Mouse (Mus musculus): ENCODE measurements around the gene Xrra1.

Xrra1 gene

DNA sequence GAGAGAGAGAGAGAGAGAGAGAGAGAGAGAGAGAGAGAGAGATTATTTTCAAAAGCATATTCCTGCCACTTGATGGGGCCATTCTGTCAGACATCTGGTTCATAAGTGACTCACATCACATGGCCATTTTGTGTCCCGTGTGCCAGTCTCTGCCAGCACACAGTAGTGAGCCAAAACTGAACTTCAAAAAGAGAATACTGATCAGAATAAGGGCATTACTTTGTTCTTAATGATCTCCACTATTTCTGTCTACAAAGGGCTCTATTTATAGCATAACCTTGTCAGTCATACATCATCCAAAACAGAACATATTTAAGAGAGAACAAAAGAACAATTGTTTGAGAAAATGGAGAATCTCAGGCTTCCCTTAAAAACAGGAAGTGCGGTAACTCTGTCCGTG lies 32.6 kb downstream of the Xrra1 start:
- no peak for ATAC-seq (ENCODE audit: insufficient number of reproducible peaks, low FRiP score, low TSS enrichment)

- ATAC-seq (ENCODE audit: insufficient number of reproducible peaks, low FRiP score, low TSS enrichment): no peak
Observed at GRCm38 (mm10) chr7:99892351-99892750, 33.4 kb downstream of the Xrra1 start.

GRCm38 (mm10) chr7:99893967-99894366 lies 35.1 kb downstream of the Xrra1 start:
- no peak for ATAC-seq (ENCODE audit: insufficient number of reproducible peaks, low FRiP score, low TSS enrichment)

DNA sequence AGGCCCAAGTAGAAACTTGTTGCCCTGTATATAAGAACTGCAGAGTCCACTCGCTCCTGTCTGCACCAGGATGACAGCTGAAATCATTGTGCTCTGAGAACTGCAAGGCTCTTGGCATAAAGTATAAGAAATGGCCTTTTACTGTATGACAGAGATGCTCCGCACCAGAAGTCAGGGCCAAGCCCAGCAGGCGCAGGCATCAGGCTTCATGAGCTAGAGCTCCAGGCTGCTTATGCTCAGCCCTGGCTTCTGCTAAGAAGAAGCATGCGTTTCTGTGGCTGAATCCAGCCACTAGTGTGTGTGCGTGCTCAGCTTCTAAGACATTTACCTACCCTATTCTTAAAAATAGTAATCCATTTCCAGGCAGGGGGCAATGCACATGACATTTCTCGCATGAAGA lies 35.6 kb downstream of the Xrra1 start:
- no peak for ATAC-seq (ENCODE audit: insufficient number of reproducible peaks, low FRiP score, low TSS enrichment)

DNA sequence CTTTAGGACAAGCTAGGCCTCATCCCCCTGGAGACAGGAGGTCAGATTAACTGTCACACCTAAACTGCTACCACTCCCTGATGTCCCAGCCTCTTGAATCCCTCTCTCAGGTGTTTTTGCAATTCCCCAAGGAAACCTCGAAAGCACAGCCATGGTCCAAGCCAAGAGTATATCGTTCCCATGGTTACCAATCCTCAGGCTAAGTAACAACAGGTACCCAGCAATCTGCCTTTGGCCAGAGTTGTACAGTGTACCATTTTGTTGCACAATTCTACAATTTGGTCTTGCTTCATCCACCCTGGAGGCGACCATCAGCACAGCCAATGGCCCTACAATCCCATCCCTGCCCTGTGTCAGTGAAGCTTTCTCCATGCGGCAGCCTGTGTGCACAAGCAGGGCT lies 38.0 kb downstream of the Xrra1 start:
- ATAC-seq (ENCODE audit: insufficient number of reproducible peaks, low FRiP score, low TSS enrichment): no peak

GRCm38 (mm10) chr7:99902208-99902607 lies 43.3 kb downstream of the Xrra1 start:
- ATAC-seq (ENCODE audit: insufficient number of reproducible peaks, low FRiP score, low TSS enrichment): no peak

GRCm38 (mm10) chr7:99902918-99903665 lies 44.2 kb downstream of the Xrra1 start:
- ATAC-seq (ENCODE audit: insufficient number of reproducible peaks, low FRiP score, low TSS enrichment): no peak

GRCm38 (mm10) chr7:99904421-99905005 lies 45.6 kb downstream of the Xrra1 start:
- no peak for ATAC-seq (ENCODE audit: insufficient number of reproducible peaks, low FRiP score, low TSS enrichment)

DNA sequence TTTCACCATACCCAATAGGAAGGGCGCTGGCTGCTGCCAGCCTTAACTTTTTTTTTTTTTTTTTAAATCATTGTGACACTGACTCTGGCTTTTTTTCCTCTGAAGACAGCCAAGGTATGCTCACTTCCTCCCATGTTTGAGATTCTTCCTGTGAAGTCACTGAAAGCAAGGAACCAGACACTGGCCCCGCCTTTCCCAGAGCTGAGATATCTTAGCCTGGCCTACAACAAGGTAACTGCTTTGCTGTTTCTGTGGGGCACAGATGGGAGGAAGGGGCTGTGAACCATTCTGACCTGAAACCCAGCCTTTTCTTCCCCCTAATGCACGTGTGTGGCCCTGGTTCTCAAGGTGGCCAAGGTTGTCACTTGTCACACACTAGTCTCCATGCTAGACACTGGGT lies 47.4 kb downstream of the Xrra1 start:
- ATAC-seq (ENCODE audit: insufficient number of reproducible peaks, low FRiP score, low TSS enrichment): no peak

DNA sequence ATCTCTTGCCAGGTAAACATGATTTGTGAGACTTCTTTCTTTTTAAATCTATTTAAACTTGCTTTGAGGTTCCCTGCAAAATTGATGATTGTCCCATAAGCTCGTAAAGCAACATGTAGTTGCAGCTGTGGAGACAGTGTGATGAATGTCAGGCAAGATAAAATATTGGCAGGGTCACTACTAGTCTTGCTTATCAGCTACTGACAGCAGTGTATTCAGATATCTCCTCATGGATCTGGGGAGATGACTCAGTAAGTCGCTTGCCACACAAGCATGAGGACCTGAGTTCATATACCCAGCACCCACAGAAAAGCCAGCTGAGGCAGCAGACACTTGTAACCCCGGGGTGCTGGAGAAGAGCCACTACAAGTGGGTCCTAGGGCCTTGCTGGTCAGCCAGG lies 48.5 kb downstream of the Xrra1 start:
- ATAC-seq (ENCODE audit: insufficient number of reproducible peaks, low FRiP score, low TSS enrichment): no peak

DNA sequence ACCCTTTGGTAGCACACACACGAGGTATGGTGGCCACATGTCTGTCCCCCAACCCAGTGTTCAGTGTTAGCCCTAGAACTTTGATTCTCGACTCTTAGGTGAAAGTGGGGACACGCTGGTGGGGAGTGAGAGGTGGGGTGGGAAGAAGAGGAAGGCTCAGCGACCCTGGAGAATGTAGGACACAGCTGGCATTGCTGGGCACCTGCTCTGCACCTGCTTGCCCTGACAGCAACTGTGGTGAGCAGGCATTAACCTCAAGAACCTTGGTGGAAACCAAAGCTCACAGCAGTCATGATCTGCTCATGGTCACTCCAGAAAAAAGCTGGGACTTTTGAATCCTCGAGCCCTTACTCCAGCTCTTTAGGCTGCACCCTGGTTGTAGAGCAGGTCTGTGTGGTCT lies 52.1 kb downstream of the Xrra1 start:
- no peak for ATAC-seq (ENCODE audit: insufficient number of reproducible peaks, low FRiP score, low TSS enrichment)

GRCm38 (mm10) chr7:99914316-99914715 lies 55.4 kb downstream of the Xrra1 start:
- ATAC-seq (ENCODE audit: insufficient number of reproducible peaks, low FRiP score, low TSS enrichment): no peak

DNA sequence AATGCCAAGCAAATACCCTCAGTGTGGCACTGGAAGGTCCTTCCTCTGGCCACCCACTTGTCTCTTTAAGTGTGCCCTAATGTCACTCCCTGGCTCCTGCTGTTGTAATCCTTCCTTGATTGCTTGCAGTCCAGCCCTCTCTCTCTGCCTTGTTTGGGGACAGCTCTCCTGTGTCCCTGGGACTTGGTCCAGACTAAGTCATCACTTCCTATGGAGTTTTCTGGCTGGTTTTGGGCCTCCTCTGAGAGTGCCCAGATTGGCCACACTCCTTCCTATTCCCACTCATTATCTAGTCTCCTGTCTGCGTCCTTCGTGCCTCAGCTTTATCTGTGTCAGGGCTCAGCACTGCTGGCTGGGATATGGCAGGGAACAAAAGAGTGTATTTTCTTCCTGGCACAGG lies 56.6 kb downstream of the Xrra1 start:
- ATAC-seq (ENCODE audit: insufficient number of reproducible peaks, low FRiP score, low TSS enrichment): no peak

GRCm38 (mm10) chr7:99916741-99917319 lies 57.9 kb downstream of the Xrra1 start:
- ATAC-seq (ENCODE audit: insufficient number of reproducible peaks, low FRiP score, low TSS enrichment): no peak

- ATAC-seq (ENCODE audit: insufficient number of reproducible peaks, low FRiP score, low TSS enrichment): peak; percentile 26
Observed at GRCm38 (mm10) chr7:99917320-99917844, 58.5 kb downstream of the Xrra1 start.

DNA sequence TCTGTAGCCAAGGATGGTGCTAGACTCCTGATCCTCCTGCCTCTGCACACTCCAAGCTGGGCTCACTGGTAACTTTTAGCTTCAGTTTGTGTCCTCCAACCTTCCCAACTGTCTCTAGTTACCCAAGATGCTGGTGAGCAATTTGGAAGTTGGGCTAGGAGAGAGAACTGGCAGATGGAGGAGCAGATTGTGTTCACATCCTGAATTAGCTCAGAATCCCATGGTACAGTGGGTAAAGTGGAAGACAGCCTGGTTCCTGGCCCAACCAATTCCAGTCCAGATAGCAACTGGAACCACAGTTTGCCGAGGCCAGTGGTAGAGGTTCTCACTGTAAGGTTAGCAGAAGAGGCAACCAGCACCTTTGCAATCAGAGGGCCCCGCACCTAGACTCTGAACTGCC lies 60.2 kb downstream of the Xrra1 start:
- no peak for ATAC-seq (ENCODE audit: insufficient number of reproducible peaks, low FRiP score, low TSS enrichment)

DNA sequence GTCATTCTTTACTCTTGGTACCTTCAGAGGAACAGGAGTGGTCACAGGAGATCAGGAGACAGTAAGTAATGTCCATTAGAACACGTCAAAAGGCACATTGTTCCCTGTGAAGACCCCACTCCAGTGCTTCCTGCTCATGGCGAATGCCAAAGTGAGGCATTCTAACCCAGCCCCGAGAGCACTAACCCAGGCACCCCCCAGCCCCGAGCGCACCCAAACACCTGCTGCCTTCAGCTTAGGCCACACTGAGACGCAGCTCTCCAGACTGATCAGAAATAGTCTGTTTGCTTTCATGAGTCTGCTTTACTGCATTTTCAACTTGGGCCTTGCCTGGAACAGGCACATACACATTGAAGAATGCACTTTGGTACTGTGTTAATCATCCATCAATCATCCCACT lies 61.1 kb downstream of the Xrra1 start:
- ATAC-seq (ENCODE audit: insufficient number of reproducible peaks, low FRiP score, low TSS enrichment): no peak

GRCm38 (mm10) chr7:99920416-99920815 lies 61.5 kb downstream of the Xrra1 start:
- ATAC-seq (ENCODE audit: insufficient number of reproducible peaks, low FRiP score, low TSS enrichment): no peak

DNA sequence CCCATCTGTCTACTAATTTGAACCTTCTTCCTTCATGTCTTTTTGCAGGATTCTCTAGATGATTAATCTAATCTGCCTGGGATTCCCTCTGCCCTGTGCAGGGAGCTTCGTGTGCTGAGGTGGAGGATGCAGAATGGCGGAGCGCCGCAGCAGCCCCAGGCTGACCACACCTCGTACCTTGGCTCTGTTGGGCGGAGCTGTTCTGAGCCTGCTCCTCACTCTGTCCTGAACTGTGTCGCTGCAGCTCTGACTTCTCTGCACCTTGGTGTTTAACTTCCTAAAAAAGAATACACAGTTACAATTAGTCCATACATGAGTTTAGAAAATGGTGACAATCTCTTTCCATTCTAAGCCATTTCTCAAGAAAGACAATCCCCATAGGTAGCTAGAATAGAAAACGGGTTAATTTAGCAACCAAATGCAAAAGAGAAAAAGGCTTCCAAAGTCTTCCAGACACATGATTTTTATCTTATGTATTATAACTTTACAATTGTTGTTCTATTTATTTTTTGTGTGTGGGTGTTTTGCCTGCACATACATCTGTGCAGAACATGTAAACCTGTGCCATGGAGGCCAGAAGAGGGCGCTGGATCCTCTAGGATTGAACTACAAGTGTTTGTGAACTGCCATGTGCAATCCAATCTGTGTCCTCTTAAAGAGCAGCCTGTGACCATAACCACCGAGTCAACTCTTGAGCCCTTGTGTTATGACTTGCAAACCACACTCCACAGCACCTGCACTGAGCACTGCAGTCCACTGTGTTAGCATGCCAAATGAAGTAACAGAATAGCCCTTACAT lies 68.2 kb downstream of the Xrra1 start:
- 0 out of 2 replicates have a peak, but pooled peaks have one; percentile 61 for ATAC-seq (ENCODE audit: insufficient number of reproducible peaks, low FRiP score, low TSS enrichment)

- ATAC-seq (ENCODE audit: insufficient number of reproducible peaks, low FRiP score, low TSS enrichment): no peak
Observed at GRCm38 (mm10) chr7:99935758-99936157, 76.8 kb downstream of the Xrra1 start.

DNA sequence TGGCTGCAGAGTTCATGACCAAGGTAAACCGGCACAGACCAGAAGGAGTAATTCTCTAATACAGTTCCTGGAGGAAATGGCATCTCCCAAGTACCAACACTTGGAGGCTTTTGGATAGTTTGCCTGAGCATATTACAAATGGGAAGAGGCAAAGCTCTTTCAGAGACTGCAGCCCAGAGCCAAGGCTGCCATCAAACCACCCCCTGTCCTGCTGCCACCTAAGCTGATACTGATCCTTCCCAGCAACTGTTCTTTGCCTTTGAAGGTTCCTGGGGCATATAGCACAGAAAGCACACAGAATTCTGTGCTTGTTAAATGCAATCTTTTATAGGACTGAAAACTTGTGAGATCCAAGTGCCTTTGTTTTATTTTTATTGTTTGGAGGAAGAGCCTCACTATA lies 81.8 kb downstream of the Xrra1 start:
- no peak for ATAC-seq (ENCODE audit: insufficient number of reproducible peaks, low FRiP score, low TSS enrichment)
